Mouse (Mus musculus) bone marrow macrophage, adult 2 months (primary cell): ENCODE data around the gene Gipr. TPM values are rescaled to one million over a fixed set of nuclear protein-coding genes. Genes with fewer than 3 reads are reported as not detected.

Experiments used
- H3K27ac ChIP-seq: 2 replicates; pipeline ENCODE4 v1.5.1; 2012; ENCODE audit warnings: low read depth, low read length; ENCODE audit not compliant: insufficient read depth
- H3K4me1 ChIP-seq: 2 replicates; pipeline ENCODE4 v1.6.1; 2012; ENCODE audit warnings: low read length; ENCODE audit not compliant: control insufficient read depth, insufficient read depth
- H3K4me3 ChIP-seq: 2 replicates; pipeline ENCODE4 v1.5.1; 2012; ENCODE audit warnings: mild to moderate bottlenecking, low read length, moderate library complexity; ENCODE audit not compliant: insufficient read depth
- CTCF ChIP-seq: IDR thresholded peaks from 2 replicates; pipeline ENCODE4 v1.5.1; 2012; ENCODE audit warnings: low read depth, mild to moderate bottlenecking, low read length, moderate library complexity
- POLR2A ChIP-seq: IDR thresholded peaks from 2 replicates; pipeline ENCODE4 v1.6.1; 2012; ENCODE audit warnings: mild to moderate bottlenecking, low read depth, low read length, borderline replicate concordance
- polyA plus RNA-seq: library from polyadenylated mRNA; stranded (reverse); fragments of >200 nt; gene quantifications from 2 replicates; pipeline ENCODE4 v1.2.4, GENCODE M21; 2012; ENCODE audit not compliant: missing spikeins, insufficient read depth, insufficient read length

Gipr gene
- not detected in 2 replicates for polyA plus RNA-seq

DNA sequence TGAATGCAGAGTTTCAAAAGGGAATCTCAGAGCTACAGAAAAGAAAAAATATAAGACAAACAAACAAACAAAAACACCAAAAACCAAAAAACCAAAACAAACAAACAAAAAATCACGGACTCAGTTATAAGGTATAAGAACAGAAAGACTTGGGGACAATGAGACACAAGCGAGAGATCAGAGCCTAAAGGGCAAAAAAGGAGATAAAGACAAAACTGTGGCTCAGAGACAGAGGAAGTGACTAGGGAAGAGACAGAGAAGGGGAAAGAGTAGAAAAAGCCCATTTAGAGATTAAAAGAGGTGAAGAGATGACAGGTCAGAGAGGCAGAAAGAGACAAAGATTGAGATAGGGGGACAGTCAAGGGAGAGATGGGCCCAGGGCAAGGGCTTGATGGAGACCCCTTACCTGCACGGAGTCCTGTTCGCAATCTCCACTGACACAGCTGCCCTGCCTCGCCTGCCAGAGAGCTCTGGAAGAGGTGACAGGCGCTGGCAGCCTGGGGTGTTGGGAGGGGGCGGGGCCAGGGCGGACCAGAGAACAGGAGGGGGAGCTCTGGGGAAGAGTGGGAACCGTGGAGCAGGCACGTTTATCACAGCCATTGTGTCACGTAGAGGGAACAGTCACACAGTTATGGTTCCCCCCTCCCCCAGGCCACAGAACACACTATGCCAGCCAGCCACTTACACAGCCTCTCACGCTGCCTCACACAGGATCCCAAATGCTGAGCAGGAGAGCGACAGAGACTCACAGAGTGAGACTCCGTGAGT is at the start of gene Gipr:
TSS of gene Gipr (minus strand) at position 472 of the 768 bp plus-strand sequence.
- Histone ChIP-seq H3K4me1 (no peaks in the 10 kb centered on the region), H3K27ac (no peak within 1 kb of the TSS), H3K4me3 (no peak within 1 kb of the TSS)
- TF ChIP-seq POLR2A (no peak), CTCF (no peak)

DNA sequence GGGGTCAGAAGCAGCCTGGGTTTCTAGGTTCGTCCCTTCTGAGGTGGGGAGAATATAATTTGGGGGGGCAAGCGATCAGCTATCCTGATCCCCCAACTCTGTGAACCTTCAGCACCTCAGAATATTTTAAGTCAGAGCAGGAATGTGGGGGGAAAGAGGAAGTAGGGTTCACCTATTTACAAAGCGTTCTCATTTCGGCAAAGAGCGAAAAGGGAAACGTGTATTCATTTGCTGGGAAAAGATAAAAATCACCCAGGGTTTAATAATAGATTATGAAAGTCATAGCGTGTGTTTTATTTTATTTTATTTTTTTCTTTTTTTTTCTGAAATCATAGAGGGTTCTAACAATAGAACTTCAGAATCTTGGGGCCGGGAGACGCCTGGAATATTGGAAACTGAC is 49.0 kb upstream of the Gipr start:
- Histone ChIP-seq H3K27ac (no peak overlapping the region), H3K4me1 (peaks cover 27% of the 10 kb centered on the region), H3K4me3 (no peak overlapping the region)
- no peak for TF ChIP-seq POLR2A
- no peak for TF ChIP-seq CTCF

DNA sequence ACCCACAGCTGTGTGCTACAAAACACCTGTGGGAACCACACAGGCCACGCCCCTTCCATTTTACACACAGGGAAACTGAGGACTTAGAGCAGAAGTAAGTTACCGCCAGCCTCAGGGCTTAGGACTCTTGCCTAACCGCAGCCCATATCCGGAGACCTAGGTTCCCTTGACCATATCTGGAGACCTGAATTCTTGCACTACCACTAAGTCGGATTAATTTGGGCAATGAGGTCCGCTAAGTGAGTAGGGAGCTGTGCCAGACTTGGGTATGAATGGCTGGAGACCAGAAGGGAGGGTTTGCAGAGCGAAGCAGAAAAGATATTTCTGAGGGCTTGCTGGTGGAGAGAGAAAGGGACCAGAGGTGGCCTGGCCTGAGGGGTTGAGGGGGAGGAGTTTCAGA is 48.4 kb upstream of the Gipr start:
- peaks cover 23% of the 10 kb centered on the region for H3K4me1 ChIP-seq
- TF ChIP-seq CTCF (no peak), POLR2A (no peak)
- no peak overlapping the region for H3K4me3 ChIP-seq
- no peak overlapping the region for H3K27ac ChIP-seq

DNA sequence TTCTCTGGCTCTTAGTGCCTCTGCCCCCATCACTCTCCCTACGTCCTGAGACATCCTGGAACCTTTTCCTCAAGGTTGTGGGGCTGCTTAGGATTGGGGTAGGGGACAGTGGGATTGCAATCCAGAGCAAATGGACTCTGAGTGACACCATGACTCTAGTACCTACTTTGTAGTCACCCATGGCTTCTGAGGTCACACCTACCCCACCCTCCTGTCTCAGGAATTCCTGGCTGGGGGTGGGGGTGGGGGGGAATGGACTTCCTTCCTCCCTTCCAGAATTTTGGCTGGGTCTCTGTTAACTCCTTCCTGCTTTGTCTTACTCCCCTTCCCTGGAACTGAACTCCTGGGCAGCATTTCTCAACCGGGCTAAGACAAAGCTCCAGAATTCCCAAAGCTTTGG is 47.5 kb upstream of the Gipr start:
- Histone ChIP-seq H3K4me3 (no peak overlapping the region), H3K4me1 (peaks cover 14% of the 10 kb centered on the region), H3K27ac (no peak overlapping the region)
- TF ChIP-seq CTCF (no peak), POLR2A (no peak)

DNA sequence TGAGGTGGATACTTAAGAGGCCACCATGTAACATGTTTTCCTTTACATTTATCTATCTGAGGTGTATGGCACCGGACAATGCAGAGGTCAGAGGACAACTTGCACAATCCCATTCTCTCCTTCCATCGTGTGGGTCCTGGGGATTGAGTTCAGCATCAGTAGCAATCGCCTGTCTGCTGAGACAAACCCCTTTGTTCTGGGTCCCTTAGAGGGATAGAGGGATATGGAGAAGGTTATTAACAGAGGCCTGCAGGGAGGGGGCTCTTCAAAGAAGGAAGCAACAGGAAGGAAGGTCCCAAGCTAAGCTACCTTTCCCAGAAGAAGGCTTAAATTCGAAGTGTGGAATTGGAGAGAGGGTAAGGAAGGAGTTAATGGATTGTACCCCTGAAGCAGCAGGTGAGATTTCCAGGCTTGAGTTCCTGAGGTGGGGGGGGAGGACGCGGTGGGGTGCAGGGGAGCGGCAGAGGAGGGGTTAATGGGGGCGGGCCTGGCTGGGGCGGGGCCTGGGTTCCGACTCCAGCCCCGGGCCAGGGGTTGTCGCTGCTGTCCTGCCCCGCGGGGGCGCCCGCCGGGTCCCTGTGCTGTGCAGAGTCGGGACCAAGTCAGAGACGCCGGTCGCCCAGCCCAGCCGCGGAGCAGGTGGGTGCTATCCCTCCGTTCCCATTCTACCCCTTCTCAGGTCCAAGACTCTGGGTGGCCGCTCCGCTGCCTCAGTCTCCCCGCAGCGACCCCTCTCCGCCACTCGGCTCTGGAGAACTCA is 46.2 kb upstream of the Gipr start, which contains the start of gene Gpr4:
TSS of gene Gpr4 (plus strand) at position 543 of the 760 bp plus-strand sequence.
- Histone ChIP-seq H3K4me1 (peaks cover 12% of the 10 kb centered on the region), H3K4me3 (no peak within 1 kb of the TSS), H3K27ac (no peak within 1 kb of the TSS)
- TF ChIP-seq CTCF, result no peak
- no peak for TF ChIP-seq POLR2A

DNA sequence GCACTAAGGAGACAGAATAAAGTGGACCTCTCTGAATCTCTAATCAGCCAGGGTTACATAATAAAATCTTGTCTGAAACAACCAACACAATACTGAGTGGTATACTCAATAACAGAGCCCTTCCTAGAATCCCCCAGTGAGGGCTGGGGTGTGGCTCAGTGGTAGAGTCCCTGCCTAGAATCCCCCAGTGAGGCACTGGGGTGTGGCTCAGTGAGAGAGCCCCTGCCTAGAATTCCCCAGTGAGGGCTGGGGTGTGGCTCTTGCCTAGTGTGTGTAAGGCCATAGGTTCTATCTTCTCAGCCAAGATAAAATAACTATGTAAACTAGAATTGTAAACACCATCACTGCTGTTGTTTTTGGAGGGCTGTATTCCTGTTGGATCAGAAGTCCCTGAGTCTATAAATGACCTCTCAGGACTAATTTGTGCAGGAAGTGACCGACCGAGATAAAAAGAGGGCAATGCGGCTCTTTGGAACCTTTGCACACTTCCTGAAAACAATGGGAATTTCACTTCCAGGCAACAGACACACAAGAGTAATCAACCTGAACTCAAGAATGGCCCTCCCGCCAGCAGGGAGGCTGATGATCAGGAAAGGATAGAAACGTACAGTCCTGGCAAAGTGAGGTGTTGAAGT is 45.2 kb upstream of the Gipr start:
- Histone ChIP-seq H3K4me3 (no peak overlapping the region), H3K4me1 (peaks cover 7% of the 10 kb centered on the region; the same call in 1 of the 2 replicates), H3K27ac (no peak overlapping the region)
- TF ChIP-seq POLR2A (no peak), CTCF (no peak)

DNA sequence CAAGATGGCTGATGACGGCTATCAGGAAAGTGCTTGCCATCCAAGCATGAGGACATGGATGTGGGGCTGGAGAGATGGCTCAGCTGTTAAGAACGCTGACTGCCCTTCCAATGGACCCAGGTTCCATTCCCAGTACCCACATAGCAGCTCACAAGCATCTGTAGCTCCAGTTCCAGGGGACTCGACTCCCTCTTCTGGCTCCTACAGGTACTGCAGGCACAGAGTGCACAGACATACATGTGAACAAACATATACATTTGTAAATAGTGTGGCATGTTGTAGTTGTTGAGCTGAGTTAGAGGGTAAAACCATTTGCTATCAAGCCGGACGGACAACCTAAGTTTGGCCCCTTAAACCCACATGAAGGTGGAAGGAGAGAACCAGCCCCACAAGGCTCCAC is 44.1 kb upstream of the Gipr start:
- no peak overlapping the region for H3K4me3 ChIP-seq
- TF ChIP-seq CTCF, result peak; percentile 24; the same call in 1 of the 2 replicates
- TF ChIP-seq POLR2A, result no peak
- no peak overlapping the region for H3K27ac ChIP-seq
- peaks cover 7% of the 10 kb centered on the region; the same call in 1 of the 2 replicates for H3K4me1 ChIP-seq

DNA sequence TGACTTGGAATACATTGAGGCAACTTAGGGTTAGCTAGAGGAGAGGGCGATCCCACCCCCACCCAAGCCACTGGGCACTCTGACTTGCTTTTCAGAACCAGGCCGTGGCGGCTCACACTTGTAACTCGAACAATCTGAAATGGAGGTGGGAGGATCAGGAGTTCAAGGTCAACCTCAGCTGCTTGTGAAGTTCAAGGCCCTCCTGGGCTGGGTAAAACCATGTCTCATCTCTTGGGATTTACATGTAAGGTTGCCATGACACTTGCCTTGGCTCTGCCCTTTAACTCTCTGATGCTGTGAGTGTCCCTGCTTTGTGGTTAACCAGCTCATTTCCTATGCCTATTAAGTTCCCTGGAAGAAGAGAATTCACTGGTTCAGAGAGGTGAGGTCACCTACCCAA is 43.6 kb upstream of the Gipr start:
- Histone ChIP-seq H3K27ac (no peak overlapping the region), H3K4me3 (no peak overlapping the region), H3K4me1 (peaks cover 4% of the 10 kb centered on the region; the same call in 1 of the 2 replicates)
- no peak for TF ChIP-seq CTCF
- TF ChIP-seq POLR2A, result no peak

DNA sequence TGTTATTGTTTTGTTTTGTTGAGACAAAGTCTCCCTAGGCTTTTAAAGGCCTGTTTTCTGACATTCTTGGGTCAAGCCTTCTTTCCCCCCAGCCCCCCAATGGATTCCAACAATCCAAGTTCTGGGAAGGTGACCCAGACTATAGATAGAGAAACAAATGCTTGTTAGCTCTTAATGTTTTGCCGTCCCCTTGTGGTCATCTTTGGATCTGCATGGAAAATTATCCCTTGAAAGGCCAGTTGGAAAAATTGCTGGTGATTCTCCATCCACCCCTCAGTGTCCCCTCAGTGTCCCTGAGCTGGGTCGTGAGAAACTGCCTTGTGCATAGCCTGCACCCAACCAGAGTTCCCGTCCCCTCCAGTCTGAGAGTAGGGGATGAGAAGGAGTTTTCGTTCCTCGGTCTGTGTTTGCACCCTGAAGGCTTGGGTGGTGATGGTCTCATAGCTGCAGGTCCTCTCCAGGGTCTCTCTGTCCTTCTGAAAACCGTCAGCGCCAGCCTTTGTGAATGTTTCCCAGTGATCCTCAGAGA is 43.1 kb upstream of the Gipr start:
- Histone ChIP-seq H3K4me3 (no peak overlapping the region), H3K4me1 (peaks cover 4% of the 10 kb centered on the region; the same call in 1 of the 2 replicates), H3K27ac (no peak overlapping the region)
- TF ChIP-seq POLR2A (no peak), CTCF (0 out of 2 replicates have a peak, but pooled peaks have one; percentile 16)
